Mouse (Mus musculus): ENCODE results near the gene Smarce1.

Smarce1 gene

GRCm38 (mm10) chr11:99169438-99169837, 61.4 kb downstream of the Smarce1 start:
- DNase-seq (ENCODE audit: low spot score) = no peak

GRCm38 (mm10) chr11:99168030-99168474, 62.8 kb downstream of the Smarce1 start:
- DNase-seq (ENCODE audit: low spot score) = no peak

- DNase-seq (ENCODE audit: low spot score) = no peak
Observed at GRCm38 (mm10) chr11:99167576-99167975, 63.2 kb downstream of the Smarce1 start.

- DNase-seq (ENCODE audit: low spot score) = no peak
Observed at GRCm38 (mm10) chr11:99166241-99166640, 64.6 kb downstream of the Smarce1 start.

- no peak for DNase-seq (ENCODE audit: low spot score)
Observed at GRCm38 (mm10) chr11:99165031-99165752, 65.6 kb downstream of the Smarce1 start.

- DNase-seq (ENCODE audit: low spot score) = no peak
Observed at GRCm38 (mm10) chr11:99162972-99163686, 67.7 kb downstream of the Smarce1 start.

- DNase-seq (ENCODE audit: low spot score) = no peak
Observed at GRCm38 (mm10) chr11:99161648-99162047, 69.2 kb downstream of the Smarce1 start.

GRCm38 (mm10) chr11:99160228-99160627, 70.6 kb downstream of the Smarce1 start:
- no peak for DNase-seq (ENCODE audit: low spot score)

All from MN1 (cell line).